Mouse (Mus musculus) right cerebral cortex, adult 2 months (tissue): ENCODE measurements around the gene Fdps.

Experiments used
- DNase-seq, 2 experiments: peaks; one replicate each; pipeline ENCODE4 v3.0.0; 2021 to 2022; ENCODE audit warnings: low spot score in 2 of 2

The Fdps gene

DNA sequence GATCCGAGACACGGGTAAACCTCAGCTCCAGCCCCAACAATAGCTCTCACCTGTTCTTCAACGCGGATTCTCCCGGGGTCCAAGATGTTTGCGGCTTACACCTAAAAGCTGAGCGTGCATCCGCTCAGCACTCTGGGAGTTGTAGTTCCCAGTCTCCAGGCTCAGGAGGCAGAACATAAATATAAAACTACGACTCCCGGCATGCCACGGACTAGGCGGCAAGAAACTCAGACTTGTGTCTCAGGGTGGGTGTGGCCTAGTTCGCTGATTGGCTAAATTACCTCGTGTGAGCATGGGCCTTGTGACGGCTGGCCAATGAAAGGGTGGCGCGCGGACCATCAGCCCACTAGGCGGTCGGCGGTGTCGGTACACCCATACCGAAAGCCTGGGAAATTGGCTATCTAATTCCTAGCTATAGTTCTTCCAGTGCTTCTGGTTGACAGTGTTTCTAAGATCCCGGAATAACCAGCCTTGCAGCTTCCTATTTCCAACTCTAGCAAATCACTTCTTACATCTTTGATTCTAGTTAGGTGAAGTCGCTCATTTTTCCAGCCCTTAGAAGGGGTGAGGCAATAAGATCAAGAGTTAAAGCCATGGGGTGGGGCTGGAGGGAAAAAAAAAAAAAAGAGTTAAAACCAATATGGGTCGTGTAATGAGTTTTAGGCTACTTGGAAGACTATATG, at the start of gene Fdps:
Gene Fdps, minus strand, starts transcription at position 148 of the 683 bp plus-strand sequence.
- peak; percentile 96 to 99 for DNase-seq

DNA sequence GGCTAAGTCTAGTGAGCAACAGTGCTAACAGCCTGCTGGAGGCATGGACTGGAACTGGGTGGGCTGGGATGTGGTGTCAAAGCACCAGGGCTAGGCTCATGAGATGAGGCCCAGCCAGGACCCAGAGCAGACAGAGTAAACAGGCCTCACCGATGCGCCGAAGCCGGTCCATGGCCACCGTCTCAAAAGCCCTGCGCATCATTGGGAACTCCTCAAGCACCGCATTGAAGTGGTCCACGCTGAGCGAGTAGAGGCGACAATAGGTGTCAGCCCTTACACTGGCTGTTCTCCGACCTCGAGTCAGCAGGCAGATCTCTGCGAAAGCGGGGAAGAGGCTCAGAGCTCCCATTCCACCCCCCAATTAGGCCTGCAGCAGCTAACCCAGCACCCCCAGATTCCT, 46.8 kb upstream of the Fdps start:
- no peak for DNase-seq

DNA sequence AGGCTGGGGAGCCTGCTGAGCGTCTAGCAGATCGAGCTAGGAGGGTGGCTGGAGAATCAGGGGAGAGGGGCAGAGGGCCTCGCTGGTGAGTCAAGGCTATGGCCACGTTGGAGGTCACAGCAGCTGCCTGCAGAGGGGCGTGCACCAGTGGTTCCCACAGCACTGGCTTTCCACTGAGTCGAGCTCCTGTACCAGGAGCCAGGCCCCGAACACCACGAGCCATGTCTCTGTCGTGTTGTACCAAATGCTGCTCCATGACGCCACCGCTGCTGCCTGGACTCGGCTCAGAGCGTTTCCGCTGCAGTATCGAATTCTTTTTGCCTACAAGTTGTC, 46.2 kb upstream of the Fdps start:
- no peak for DNase-seq

GRCm38 (mm10) chr3:89147101-89147978, 45.6 kb upstream of the Fdps start:
- DNase-seq: no peak

DNA sequence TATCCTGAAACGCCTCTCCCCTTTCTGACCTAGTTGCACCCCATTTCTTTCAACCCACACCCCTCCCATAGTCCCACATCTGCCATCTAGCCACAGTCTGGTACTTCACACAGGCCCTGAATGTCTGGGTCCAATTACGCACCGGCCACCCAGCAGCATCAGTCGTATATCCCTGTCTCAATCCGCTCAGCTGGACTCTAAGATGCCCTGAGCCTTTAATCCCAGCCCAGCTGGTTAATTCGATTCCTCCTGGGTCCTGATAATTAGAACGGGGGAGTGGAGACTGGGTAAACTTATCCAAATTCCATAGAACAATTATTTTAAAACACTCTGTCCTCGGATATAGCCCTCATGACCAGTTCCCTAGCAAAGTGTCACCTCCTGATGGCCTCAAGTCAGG, 43.8 kb upstream of the Fdps start:
- DNase-seq: no peak

GRCm38 (mm10) chr3:89144821-89145220, 43.1 kb upstream of the Fdps start:
- DNase-seq: no peak

DNA sequence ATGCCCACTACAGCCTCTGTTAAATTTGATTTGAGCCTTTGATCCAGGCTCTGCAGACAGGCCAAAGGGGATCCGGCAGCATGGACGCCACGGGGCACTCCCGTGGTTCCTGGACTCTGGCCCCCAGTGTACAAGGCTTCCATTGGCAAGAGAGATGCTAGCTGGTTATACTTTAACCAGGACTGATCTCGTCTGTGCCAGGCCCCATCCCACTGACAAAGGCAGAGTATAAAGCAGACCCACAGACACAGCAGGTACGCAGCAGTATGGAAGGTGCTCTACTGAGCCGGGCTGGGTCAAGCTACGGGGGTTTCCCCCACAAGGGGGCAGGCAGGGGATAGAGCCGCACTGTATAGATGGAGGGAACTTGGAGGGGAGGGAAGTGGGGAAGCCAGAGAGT, 34.6 kb upstream of the Fdps start:
- no peak for DNase-seq

GRCm38 (mm10) chr3:89135958-89136357, 34.2 kb upstream of the Fdps start, which contains the start of gene Pklr:
Gene Pklr, plus strand, starts transcription at chr3:89136142.
- DNase-seq: no peak

GRCm38 (mm10) chr3:89133752-89134151, 32.0 kb upstream of the Fdps start:
- DNase-seq: no peak

DNA sequence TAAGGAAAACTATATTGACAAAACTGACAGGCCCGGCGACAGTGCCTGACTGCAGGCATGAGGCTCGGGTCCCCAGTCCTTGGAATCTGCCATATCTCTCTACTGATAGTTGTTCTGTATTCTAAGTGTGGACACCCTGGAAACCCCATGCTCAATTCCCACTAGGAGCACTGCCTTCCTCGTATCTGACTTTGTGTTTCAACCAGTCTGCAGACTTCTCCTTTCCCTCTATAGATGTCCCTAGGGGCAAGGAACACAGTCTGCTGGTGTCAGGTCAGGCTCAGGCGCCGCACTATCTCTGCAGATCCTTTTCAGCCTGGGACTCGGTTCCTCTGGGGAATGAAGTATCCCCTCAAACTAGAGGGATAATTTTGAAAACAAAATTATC, 31.3 kb upstream of the Fdps start:
- DNase-seq: no peak

GRCm38 (mm10) chr3:89132285-89133062, 30.7 kb upstream of the Fdps start:
- peak; percentile 47 to 51 for DNase-seq

GRCm38 (mm10) chr3:89131816-89132215, 30.1 kb upstream of the Fdps start:
- DNase-seq: peak; percentile 59 to 68

- no peak for DNase-seq
These were observed 28.1 kb upstream of the Fdps start for GRCm38 (mm10) chr3:89129908-89130307.

- no peak for DNase-seq
These were observed 24.2 kb upstream of the Fdps start for GRCm38 (mm10) chr3:89125981-89126380.

GRCm38 (mm10) chr3:89124241-89124640, 22.5 kb upstream of the Fdps start:
- DNase-seq: no peak

- DNase-seq: no peak
These were observed 21.6 kb upstream of the Fdps start for GRCm38 (mm10) chr3:89123313-89123712.

DNA sequence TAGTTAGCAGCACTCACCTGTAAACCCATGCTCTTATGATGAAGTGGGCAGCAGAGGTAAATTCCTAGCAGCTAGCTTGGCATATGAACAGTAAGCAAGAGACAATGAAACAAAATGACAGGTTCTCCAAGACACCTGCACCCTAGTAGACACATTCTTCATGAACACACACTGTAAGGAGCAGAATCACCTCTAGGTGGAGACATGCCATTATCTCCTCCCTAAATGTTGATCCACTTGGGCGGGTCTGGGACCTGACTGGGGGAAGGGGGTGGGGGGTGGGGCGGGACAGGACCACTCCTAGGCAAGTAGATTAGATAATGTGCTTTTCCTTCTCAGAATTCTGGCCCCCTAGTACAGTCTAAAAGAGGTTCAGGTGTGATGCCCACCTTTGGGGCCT, 13.8 kb upstream of the Fdps start:
- peak in 1 of 2 experiments; percentile 50 for DNase-seq

GRCm38 (mm10) chr3:89113058-89113457, 11.3 kb upstream of the Fdps start:
- DNase-seq: no peak

DNA sequence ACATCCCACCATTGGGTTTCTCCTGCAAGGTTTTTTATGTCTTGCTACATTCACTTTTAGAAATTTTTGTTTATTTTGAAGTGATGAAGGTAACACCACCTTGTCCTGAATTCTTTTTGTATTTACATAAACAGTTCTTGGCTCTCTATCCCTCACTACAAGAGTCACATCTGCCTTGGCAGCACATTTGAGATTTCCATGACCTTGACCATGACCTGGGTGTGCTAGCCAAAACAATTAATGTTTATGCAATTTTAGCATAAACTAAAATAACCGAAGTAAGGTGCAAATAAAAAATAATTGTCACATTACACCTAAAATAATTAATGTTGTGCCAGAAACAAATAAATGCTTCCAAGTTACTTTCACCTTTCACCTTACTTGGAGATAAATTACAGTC, 6.4 kb upstream of the Fdps start:
- no peak for DNase-seq

DNA sequence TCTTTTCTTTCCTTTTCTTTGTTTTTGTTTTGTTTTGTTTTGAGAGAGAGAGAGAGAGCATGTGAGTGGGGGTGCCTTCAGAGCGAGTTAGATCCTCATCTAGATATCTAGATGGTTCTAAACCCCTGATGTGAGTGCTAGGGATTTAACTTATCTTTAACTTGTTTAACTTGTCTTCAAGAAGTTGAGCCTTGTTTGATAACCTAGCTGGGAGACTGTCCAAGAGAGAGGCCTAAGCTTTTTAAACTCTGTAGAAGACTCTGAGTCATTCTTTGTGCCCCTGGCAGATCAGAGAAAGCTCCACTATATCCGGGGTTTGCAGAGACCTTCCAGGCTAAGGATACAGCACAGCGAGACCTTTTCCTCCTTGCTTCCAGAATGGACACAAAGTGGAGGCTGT, 5.8 kb upstream of the Fdps start:
- no peak for DNase-seq

- no peak for DNase-seq
These were observed 5.1 kb upstream of the Fdps start for GRCm38 (mm10) chr3:89106881-89107280.

GRCm38 (mm10) chr3:89103291-89103595, 1.5 kb upstream of the Fdps start:
- no peak for DNase-seq
